Mouse (Mus musculus): ENCODE data around the gene Gm20773. TPM values are rescaled to one million over a fixed set of nuclear protein-coding genes. Genes with fewer than 3 reads are reported as not detected.

Gm20773 gene
- polyA plus RNA-seq (2014; fragmentation: Illumina TruSeq; extraction: RNeasy Lipid Tissue Mini Kit (QIAGEN cat#74804); ENCODE audit: low read depth, low replicate concordance) = not detected

DNA sequence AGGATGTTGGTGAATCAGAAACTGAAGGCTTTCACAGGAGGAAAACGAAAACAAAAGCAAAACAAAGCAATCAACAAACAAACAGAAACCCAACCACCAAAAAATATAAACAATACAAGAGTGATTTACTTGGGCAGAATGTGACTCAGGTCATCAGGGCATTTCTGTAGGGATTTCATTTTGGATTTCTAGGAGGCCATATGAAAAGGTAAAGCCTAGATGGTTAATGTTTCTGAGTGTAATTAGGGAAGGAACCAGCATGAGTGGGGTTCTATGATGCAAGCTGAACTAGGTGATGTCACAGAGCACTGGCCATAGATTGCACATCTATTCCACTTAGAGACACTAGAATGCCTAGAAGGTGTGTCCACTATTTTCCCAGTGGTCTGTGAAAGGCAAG lies at the start of gene Gm20773:
Gene Gm20773 (plus strand): TSS at position 301 of the 400 bp plus-strand sequence.

GRCm38 (mm10) chrY:13465479-13465878 lies 28.3 kb upstream of the Gm20773 start, which contains the start of gene Gm21866:
Gene Gm21866, minus strand, starts transcription at chrY:13465579.

Other genes with a start within 250 kb of the Gm20773 start
- not detected for gene Gm21440, start 241.6 kb upstream of the Gm20773 start, polyA plus RNA-seq (2014; fragmentation: Illumina TruSeq; extraction: RNeasy Lipid Tissue Mini Kit (QIAGEN cat#74804); ENCODE audit: low read depth, low replicate concordance)
- gene Gm21454, start 241.6 kb upstream of the Gm20773 start, polyA plus RNA-seq (2014; fragmentation: Illumina TruSeq; extraction: RNeasy Lipid Tissue Mini Kit (QIAGEN cat#74804); ENCODE audit: low read depth, low replicate concordance) = not detected
- not detected for gene Gm21725, start 145.0 kb upstream of the Gm20773 start, polyA plus RNA-seq (2014; fragmentation: Illumina TruSeq; extraction: RNeasy Lipid Tissue Mini Kit (QIAGEN cat#74804); ENCODE audit: low read depth, low replicate concordance)
- gene Gm21866, start 28.4 kb upstream of the Gm20773 start, polyA plus RNA-seq (2014; fragmentation: Illumina TruSeq; extraction: RNeasy Lipid Tissue Mini Kit (QIAGEN cat#74804); ENCODE audit: low read depth, low replicate concordance) = not detected